Mouse (Mus musculus) heart, embryonic 14.5 days (tissue): ENCODE results near the gene Atp13a1. TPM values are rescaled to one million over a fixed set of nuclear protein-coding genes. Genes with fewer than 3 reads are reported as not detected.

Source experiments
- ATAC-seq: fragments of 200-750 bp; cut with Nextera tagmentation; 2 replicates; pipeline ENCODE4 v1.8.0; 2017; ENCODE audit warnings: low read depth, moderate TSS enrichment; ENCODE audit not compliant: insufficient number of reproducible peaks, insufficient read depth, low FRiP score
- H3K27ac ChIP-seq, 2 experiments: fragments of 200-500 bp in 1 of 2; fragments of 300-500 bp in 1 of 2; sonication (generic) in 1 of 2; replicated peaks in 1 of 2; 2 replicates each; pipeline ENCODE4 v1.5.1; 2012 to 2014; ENCODE audit warnings: low read depth in 2 of 2, low read length in 2 of 2, control low read depth in 1 of 2, mild to moderate bottlenecking in 1 of 2, mixed read lengths in 1 of 2; ENCODE audit not compliant: control insufficient read depth in 1 of 2, insufficient read depth in 1 of 2
- H3K27me3 ChIP-seq: fragments of 300-500 bp; sonication (generic); 2 replicates; pipeline ENCODE4 v1.6.1; 2014; ENCODE audit warnings: mild to moderate bottlenecking, low read length, control low read depth; ENCODE audit not compliant: control insufficient read depth, insufficient read depth
- H3K36me3 ChIP-seq: fragments of 300-500 bp; sonication (generic); 2 replicates; pipeline ENCODE4 v1.6.1; 2014; ENCODE audit warnings: mild to moderate bottlenecking, control low read depth, low read length, mixed read lengths; ENCODE audit not compliant: control insufficient read depth, insufficient read depth
- H3K4me1 ChIP-seq, 2 experiments: fragments of 200-500 bp in 1 of 2; fragments of 300-500 bp in 1 of 2; sonication (generic) in 1 of 2; 2 replicates each; pipeline ENCODE4 v1.6.1; 2012 to 2014; ENCODE audit warnings: low read length in 2 of 2, control low read depth in 1 of 2, mixed read lengths in 1 of 2; ENCODE audit not compliant: control insufficient read depth in 2 of 2, insufficient read depth in 2 of 2
- H3K4me2 ChIP-seq: fragments of 300-500 bp; sonication (generic); 2 replicates; pipeline ENCODE4 v1.6.1; 2014; ENCODE audit warnings: mild to moderate bottlenecking, low read length
- H3K4me3 ChIP-seq, 2 experiments: fragments of 200-500 bp in 1 of 2; fragments of 300-500 bp in 1 of 2; sonication (generic) in 1 of 2; 2 replicates each; pipeline ENCODE4 v1.5.1; 2012 to 2014; ENCODE audit warnings: low read length in 2 of 2, mild to moderate bottlenecking in 2 of 2, control low read depth in 1 of 2, low read depth in 1 of 2, moderate library complexity in 1 of 2; ENCODE audit not compliant: control insufficient read depth in 1 of 2, insufficient read depth in 1 of 2
- H3K9ac ChIP-seq: fragments of 300-500 bp; sonication (generic); 2 replicates; pipeline ENCODE4 v1.6.1; 2014; ENCODE audit warnings: mild to moderate bottlenecking, low read length
- H3K9me3 ChIP-seq: fragments of 300-500 bp; sonication (generic); 2 replicates; pipeline ENCODE4 v1.6.1; 2016; ENCODE audit warnings: low read length, control low read depth; ENCODE audit not compliant: control insufficient read depth
- WGBS: fragments of 180-500 bp; shearing (Covaris S2); extraction: QIAGEN DNeasy Blood & Tissue Kit; methylation state at CpG from one replicate; pipeline ENCODE4 v1.1.7; 2014; 5-methylcytosine and 5-hydroxymethylcytosine counted together
- polyA plus RNA-seq: library from polyadenylated mRNA; unstranded; fragments of >200 nt; fragmentation: Nextera tagmentation; extraction: Ambion mirVana; gene quantifications from 2 replicates; pipeline ENCODE4 v1.2.1, GENCODE M21; 2014

The Atp13a1 gene
- polyA plus RNA-seq, 1 experiment from 2014 or later: 25.0 TPM

GRCm38 (mm10) chr8:69850926-69851506, 60.1 kb downstream of the Atp13a1 start:
- no peaks in the 10 kb centered on the region for H3K27me3 ChIP-seq
- no peak overlapping the region for H3K27ac ChIP-seq
- peaks cover 8 to 10% of the 10 kb centered on the region in 2 experiments for H3K4me1 ChIP-seq
- no peak for ATAC-seq
- no peaks in the 10 kb centered on the region for H3K9me3 ChIP-seq
- H3K36me3 ChIP-seq: no peaks in the 10 kb centered on the region
- no peak overlapping the region for H3K4me2 ChIP-seq
- H3K4me3 ChIP-seq: no peak overlapping the region
- 70% methylated on average over 7 of the region's 7 CpGs for WGBS
- no peak overlapping the region for H3K9ac ChIP-seq

- H3K4me2 ChIP-seq: no peak overlapping the region
- no peak for ATAC-seq
- H3K36me3 ChIP-seq: no peaks in the 10 kb centered on the region
- no peaks in the 10 kb centered on the region for H3K9me3 ChIP-seq
- no peak overlapping the region for H3K4me3 ChIP-seq
- peaks cover 4 to 5% of the 10 kb centered on the region in 2 experiments for H3K4me1 ChIP-seq
- WGBS: 86% methylated on average over 10 of the region's 10 CpGs
- no peak overlapping the region for H3K27ac ChIP-seq
- no peak overlapping the region for H3K9ac ChIP-seq
- H3K27me3 ChIP-seq: no peaks in the 10 kb centered on the region
Observed at GRCm38 (mm10) chr8:69853869-69854268, 62.9 kb downstream of the Atp13a1 start.

Other genes starting within 250 kb of the Atp13a1 start
- 14.1 and 15.7 TPM in 2 replicates for gene Zfp868, start 165.6 kb upstream of the Atp13a1 start, polyA plus RNA-seq
- gene Zfp964, start 136.7 kb upstream of the Atp13a1 start, polyA plus RNA-seq: 2.0 and 2.1 TPM in 2 replicates
- gene Zfp869, start 80.4 kb upstream of the Atp13a1 start, polyA plus RNA-seq: 19.9 and 20.8 TPM in 2 replicates
- 3.7 and 4.2 TPM in 2 replicates for gene Zfp963, start 41.2 kb upstream of the Atp13a1 start, polyA plus RNA-seq
- 0.98 TPM in 1 of 2 replicates, not detected in the other for gene Gm20422, start 16.3 kb upstream of the Atp13a1 start, polyA plus RNA-seq
- 17.3 and 18.7 TPM in 2 replicates for gene Zfp866, start within 50 bp of the Atp13a1 start, polyA plus RNA-seq
- gene Gmip, start 17.5 kb downstream of the Atp13a1 start, polyA plus RNA-seq: 6.2 and 7.3 TPM in 2 replicates
- 0.19 and 0.24 TPM in 2 replicates for gene Lpar2, start 31.3 kb downstream of the Atp13a1 start, polyA plus RNA-seq
- 3.2 and 5.0 TPM in 2 replicates for gene Pbx4, start 41.3 kb downstream of the Atp13a1 start, polyA plus RNA-seq
- gene Cilp2, start 96.5 kb downstream of the Atp13a1 start, polyA plus RNA-seq: 0.30 and 0.42 TPM in 2 replicates
- gene Tssk6, start 111.0 kb downstream of the Atp13a1 start, polyA plus RNA-seq: 1.5 and 1.8 TPM in 2 replicates
- gene Ndufa13, start 111.4 kb downstream of the Atp13a1 start, polyA plus RNA-seq: 409 and 446 TPM in 2 replicates
- gene Yjefn3, start 111.5 kb downstream of the Atp13a1 start, polyA plus RNA-seq: 5.6 and 8.4 TPM in 2 replicates
- 52.2 and 53.3 TPM in 2 replicates for gene Gatad2a, start 205.2 kb downstream of the Atp13a1 start, polyA plus RNA-seq